Mouse (Mus musculus): ENCODE results near the gene Tspan5.

Tspan5 gene

DNA sequence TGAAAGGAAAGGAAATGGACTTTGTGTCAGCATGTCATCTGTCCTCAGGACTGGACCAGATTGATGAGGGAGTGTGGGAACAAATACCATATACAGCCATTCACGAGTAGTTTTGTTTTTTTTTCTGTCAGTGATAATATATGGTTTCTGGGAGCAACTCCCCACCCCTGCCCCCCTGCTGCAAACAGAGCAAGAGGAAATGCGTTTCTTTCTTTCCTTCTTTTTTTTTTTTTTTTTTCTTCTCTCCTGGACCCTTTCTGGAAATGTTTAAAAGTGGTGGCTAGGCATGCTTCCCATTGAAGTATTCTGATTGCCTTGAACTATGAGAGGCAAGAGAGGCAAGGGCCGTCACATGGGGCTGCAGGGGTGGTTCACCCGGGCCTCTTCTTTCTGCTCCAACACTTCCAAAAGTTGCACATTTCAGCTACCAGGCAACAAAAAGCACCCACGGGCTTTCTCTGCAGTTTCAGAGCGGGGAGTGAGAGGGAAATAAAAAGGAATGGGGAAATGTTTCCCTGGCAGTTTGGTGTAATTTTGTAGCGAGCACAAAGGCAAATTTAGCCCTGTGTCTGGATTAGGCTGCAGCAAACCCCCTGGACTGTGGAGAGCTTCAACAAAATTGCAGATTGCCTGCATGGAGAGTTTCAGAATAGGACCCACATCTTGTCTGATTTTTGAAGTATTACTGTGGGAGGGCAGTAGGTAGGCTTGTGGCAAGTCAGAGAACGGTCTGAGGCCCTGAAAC lies 2.2 kb downstream of the Tspan5 start:
- no peak for DNase-seq

DNA sequence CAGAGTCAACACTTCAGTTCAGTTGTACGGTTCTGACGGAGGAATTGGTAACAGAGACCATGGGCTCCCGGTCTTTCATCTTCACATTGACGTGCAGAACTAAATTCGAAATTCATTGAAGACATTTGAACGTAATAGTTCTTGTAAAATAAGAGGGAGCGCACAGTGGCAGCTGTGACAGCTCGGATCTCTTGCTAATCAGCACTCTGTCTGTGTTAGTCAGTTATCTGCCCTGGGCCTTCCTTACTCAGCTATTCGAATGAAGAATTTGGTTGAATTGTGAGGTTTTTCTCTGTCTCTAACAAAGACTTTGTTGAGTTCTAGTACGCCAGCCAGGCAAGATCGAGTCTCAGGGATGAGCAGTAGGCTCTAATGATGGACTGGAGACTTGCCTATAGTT lies 3.1 kb downstream of the Tspan5 start:
- no peak for DNase-seq

DNA sequence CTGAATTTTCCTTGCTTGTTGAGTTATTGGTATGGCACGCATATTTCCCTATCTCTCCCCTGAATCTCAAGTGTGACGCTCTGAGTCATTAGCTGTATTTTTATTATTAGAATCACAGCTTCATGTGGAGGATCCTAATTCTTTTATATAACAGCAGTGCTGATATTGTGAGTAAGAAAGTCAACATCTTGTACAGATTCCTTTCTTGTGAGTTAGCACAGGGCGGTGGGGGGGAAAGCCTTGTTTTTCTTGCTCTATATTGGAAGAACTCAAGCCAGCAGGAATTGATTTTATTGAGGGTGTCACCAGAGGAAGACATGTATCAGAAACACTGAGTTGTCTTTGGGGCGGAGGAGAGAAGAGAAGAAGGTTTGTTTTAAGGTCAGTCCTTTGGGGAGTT lies 3.6 kb downstream of the Tspan5 start:
- DNase-seq, result no peak

DNA sequence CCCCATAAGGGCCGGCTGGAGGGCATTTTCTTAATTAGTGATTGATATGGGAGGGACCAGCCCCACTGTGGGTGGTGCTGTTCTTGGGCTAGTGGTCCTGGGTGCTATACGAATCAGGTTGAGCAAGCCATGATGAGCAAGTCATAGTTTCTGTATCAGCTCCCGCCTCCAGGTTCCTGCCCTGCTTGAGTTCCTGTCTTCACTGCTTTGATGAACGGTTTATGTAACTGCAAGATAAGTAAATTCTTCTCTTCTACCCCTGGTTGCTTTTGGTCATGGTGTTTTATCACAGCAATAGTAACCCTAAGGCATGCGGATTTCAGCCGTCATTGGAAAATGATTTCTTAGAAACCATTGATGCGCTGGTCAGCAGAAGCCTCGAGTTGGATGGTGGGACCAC lies 4.6 kb downstream of the Tspan5 start:
- DNase-seq, result no peak

DNA sequence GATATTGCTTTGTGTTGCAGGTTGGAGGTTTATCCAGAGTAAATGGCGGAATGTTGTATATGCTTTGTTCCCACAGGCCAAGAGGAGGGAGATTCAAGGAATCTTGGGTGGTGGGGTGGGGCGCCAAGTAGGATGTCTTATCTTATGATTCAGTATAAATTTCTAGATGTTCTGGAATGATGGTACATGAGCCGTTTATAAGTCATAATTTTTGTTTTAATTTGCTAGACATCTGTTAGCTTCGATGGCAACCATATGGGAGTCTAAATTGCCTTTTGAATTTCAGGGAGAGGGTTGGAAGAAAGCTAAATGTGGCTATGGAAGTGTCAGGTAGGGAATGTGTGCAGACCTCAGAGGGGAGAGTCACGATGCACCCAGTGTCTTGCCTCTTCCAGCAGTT lies 5.0 kb downstream of the Tspan5 start:
- no peak for DNase-seq

DNA sequence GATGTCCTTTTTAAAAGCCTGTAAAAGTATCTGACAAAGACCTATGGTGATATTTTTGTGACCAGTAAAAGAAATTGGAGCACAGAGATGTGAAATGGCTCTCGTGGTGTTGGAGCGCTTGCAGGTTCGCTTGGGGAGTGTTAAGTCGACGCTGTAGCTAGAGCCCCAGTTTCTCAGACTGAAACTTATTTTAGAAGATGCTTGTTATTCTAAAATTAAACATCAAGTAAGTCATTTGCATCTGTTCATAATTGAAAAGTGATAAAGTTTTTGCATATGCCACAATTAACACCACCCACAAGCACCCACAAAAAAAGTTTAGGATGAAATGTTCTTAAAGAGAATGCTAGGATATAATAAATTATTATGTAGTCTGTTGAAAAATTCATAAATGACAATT lies 6.0 kb downstream of the Tspan5 start:
- DNase-seq, result no peak

DNA sequence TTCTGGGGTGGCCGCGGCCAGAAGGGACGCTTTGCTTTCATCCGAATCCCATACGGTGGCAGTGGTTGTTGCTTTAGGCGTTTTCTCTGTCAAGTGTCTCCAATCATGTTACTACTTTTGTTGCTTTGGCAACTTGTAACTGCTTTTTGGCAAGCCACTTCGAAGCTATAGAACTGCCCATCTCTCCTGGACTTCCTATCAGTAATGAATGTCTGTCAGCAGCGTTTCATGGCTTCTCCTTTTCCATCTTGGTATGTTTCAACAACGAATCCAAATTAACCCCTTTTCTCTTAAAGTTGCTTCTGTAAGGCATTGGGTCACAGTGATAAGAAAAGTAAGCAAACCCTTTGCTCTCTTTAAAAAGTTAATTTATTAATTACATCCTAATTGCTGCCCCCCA lies 7.7 kb downstream of the Tspan5 start:
- no peak for DNase-seq

DNA sequence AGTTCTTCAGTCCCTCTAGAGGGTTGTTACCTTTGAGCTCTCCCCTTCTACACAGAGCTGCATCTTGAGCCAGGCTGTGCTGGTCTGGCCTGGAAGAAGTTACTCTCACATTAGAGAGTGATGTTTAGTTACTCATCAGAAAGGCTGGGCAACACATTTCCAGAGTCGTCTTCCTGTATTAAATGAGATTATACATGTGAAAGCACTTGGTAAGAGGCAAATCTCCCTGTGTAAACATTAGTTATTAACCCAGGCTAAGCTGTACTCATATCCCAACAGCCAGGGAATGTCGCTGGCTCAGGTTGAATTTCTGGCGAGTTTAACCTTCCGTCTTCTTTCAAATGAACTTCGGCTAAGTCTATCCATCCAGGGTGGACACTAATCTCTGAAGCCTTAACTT lies 9.3 kb downstream of the Tspan5 start:
- DNase-seq, result no peak

DNA sequence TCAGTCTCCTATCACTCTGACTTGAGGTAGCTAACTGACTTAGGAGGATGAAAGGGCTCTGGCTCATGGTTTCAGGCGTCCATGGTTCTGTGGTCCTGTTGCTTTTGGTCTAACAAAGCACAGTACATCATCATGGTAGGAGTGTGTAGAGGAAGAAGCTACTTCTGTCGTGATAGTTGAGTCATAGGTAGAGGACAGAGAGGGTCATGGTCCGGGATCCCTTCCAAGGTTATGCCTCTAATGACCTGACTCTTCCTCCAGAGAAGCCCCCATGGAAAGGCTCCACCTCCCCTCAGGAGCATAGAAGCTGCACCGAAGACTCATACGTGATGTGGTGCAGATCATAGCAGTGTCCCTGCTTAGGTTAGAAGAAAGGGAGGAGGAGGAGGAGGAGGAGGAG lies 10.1 kb downstream of the Tspan5 start:
- DNase-seq, result no peak

DNA sequence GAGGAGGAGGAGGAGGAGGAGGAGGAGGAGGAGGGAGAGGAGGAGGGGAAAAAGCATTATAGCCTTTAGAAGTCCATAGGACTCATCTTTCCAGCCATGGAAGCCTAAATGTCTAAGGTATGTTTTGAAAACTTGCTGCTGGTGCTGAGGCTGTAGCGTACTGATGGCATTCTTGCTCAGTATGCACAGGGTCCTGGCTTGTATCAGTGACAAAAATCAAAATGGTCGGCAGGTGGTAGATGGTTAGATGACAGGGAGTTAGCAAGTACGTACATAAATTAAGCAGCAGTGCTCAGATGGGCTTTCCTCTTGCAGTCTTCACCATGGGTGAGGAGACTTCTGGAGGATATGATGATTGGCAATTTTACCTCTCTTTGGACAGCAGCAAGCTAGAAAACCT lies 10.8 kb downstream of the Tspan5 start:
- DNase-seq, result no peak

DNA sequence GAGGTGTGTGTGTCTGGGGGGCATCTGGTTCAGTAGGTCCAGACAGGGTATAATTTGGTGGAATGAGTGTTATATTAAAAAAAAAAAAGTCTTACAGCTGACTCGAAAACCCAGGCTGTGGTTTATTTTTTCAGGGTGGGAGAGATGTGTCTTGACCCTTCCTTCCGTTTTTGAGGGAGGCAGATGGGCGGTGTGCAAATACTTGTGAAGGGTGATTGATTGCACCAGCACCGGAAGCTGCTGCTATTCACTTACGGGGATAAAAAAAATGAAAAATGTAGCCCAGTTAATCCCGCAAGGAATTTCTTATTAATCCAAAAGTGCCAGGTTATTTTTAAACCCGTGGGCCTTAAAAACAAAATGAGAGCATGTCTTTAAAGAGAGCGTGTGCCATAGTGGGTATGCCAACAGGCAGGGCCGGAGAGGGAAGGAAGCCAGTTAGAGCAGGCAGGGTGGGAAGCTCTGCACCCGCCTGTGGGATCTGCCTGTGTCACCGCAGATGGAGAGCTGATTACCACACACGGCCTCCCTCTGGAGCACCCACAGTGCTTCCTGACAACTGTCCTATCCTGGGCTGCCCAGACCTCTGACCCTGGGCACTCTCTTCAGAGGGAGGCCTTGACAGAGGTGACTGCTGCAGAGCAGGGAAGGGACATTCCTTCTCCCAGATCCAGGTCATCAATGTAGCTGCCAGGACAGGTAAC lies 11.3 kb downstream of the Tspan5 start:
- DNase-seq, result peak; percentile 93

DNA sequence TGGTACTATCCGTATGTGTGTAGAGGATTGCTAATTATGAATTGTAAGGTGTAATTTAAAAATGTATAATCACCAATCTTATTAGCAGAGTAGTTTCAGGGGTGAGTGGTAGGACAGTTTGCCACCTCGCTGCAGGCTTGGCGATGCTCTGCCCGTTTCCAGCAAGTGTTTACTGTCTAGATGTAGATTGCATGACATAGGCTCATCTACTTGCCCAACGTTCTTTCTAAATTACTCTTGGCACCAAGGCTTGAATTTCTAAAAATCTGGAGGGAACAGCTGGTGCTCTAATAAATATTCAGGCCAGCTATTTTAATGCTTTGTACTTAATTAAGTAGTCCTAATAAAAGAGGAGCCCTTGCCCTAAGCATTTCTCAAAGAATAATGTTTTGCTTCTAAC lies 12.3 kb downstream of the Tspan5 start:
- no peak for DNase-seq

DNA sequence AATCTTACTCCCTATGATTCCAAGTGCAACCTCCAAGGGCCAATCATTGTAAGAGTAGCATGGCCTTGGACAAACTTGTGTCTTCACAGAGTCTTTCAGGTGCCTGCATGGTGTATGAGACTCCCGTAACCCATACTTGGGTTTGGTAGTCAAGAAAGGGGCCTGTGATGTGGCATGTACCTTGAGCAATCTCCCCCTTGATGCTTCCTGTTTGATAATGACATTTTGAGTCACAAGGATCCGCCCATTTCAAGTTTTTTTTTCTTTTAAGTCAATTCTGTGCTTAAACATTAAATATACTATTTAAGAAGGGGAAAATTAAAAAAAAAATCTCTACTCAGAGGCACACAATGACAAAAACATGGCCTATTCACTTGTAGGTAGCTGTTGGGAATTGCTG lies 15.3 kb downstream of the Tspan5 start:
- no peak for DNase-seq

DNA sequence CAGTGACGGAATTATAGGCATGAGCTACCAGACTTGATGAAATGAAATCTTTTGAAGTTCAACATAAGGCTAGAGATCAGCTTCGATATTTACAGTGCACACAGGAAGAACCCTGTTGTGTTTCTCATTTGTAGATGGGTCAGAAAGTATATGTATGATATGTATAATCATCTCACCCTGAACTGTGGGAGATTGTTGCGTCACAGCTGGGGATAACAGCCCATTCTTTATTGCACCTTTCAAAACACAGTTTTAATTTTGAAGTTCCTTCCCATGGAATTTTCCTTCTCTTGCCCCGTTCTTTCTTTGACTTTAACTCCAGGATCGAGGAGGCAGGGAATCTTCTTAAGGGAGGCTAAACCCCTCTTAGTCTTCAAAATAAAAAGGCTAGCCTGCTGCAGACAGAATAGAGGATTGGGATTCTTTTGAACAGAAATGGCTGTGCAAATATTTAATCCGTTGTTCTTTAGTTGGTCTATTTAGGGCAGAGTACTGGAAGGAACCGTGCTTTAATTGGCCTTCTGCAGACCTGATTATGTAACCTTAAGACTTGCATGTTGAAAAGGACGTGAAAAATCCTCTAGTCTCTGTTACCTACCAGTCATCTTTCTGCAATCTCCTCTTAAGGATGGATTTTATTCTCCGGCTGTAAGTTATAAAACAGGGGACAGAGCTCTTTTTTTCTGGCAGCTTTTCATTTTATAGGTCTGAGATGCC lies 18.1 kb downstream of the Tspan5 start:
- DNase-seq, result no peak

DNA sequence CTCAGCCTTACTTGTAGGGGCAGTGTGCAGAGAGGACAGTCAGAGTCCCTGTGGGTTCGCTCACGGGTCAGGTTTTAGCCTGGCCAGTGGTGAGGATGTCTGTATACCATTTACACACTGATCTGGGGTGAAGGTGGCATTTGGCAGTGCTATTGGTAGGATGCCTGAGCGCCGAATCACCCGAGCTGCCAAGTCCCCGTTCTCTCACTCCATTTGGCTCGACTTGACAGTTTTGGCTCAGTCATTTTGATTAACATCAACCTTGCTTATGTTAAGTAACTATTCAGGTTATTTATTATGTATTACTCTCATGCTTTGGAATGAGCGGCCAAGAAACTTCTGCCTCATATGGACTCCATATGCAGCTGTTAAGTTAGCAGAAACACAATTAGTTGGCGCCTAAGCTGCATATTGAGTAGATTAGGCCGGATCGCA lies 18.7 kb downstream of the Tspan5 start:
- DNase-seq, result no peak

DNA sequence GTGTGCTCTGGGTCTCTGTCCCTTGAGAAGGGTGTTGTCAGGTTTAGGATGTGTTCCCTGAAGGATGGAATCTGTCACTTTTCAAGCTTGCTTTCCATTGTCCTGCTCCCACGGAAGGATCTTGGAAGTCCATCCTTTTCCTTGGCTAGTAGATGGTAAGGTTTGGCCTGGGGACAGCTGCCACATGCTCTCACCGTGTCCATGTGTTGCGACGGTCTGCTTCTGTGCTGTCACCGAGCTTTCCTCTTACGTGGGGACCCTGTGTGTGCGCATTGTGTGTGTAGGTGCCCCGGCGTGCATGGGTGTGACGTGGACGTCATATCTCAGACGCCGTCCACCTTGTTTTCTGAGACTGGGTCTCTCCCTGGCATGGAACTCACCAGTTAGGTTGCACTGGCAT lies 19.5 kb downstream of the Tspan5 start:
- DNase-seq, result no peak

DNA sequence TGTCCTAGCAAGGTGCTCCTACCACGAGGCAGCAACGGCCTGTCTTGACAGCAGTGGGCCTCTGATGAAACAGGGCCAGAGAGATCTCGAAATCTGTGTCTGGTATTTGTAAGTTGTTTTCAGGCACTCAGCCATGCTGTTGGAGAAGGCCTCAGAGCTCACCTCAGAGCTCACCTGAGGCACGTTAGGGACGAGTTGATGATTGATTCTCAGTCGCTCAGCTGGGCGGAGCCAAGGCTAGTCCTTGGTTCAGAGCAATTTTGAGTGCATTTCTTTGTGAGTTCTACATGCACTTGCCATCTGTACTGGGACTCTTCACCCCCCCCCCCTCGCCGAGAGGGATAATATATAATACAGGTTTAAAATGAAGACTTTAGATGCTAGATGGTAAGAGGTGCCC lies 21.9 kb downstream of the Tspan5 start:
- DNase-seq, result no peak

DNA sequence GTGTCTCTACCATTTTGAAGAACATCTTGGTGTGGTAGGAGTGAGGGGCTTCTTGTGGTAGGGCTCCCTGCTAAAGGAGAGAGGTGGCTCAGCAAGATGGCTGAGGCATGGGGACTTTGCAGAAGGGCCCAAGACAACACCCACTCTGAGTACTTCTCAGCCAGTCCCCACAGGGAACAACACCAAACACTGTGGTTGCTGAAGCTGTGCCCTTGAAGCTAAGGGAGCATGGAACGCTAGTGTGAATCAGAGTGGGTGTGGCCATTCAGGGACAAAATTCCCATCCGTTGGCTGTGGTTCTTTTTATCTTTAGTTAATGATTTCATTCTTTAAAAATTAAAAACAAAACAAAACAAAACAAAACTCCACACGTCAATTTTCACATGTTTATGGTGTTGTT lies 22.8 kb downstream of the Tspan5 start:
- DNase-seq, result no peak

DNA sequence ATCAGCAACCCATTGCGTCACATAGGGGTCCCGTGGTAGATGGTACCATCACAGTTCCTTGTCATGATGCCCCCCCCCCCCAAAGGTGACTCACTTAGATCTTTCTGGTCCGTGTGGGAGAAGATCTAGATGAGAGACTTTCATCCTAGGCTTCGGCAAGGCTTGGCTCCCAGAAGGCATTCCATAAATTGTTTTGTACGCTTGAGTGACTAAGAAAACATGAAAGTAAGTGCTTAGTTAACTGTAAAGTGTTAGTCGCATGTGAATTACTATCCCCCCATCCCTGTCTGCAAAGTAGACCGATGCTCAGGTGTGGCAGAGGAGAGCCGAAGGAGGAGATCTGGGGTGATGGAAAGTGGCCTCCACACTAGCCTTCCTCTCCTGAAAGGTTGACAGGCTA lies 25.0 kb downstream of the Tspan5 start:
- no peak for DNase-seq

DNA sequence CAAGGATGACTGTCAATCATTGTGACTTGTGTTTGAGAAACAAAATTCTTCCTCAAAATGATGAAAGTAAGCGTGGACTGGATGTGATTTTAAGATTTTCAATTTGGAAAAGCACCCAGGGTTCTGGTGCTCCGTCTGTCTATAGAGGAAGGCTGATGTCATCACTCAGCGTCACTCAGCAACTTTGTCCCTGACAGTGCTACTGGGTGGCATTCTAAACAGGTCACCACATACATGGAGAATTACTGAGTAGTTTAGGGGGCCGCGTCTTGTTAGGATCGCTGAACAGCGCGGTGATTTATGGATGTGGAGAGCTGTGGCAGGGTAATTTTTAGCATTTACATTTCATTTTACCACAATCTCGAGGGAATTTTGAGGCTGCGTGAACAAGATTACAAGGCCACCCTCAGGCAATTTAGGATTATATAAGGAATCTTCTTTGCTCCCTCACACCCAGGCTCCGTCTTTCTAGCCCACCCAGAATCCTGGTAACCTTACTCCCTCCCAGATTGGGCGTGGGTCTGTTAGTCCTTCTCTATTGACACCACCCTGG lies 26.6 kb downstream of the Tspan5 start:
- DNase-seq, result no peak

DNA sequence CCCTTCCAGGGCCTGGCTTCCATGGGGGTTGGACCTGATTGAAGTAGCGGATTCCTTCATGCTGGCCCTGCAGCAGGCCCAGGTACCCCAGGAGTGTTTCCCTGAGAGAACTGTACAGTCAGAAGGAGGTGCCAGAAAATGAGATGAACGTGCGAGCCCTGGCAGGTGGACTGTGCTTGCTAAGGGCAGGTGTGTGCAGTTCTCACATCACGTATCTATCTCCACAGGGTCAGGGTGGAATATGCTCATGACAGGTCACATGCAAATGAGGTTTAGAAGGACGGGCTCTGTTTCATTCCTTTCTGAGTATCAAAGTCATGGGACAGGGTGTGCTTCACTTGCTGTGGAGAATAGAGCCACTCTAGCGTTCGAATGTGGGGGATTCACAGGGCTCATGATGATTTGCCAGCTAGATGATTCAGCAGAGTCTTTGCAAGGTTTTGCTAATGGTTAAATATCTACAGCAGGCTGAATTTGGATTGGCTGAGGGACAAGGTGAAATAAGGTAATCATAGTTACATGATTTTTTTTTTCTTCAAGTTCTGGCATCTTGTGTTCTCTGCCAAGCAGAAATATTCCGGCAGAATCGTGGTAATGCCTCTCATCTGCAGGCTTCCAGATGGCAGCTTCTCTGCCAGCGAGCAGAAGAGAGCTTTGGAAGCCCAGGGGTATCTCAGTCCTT lies 28.8 kb downstream of the Tspan5 start:
- DNase-seq, result peak; percentile 74

DNA sequence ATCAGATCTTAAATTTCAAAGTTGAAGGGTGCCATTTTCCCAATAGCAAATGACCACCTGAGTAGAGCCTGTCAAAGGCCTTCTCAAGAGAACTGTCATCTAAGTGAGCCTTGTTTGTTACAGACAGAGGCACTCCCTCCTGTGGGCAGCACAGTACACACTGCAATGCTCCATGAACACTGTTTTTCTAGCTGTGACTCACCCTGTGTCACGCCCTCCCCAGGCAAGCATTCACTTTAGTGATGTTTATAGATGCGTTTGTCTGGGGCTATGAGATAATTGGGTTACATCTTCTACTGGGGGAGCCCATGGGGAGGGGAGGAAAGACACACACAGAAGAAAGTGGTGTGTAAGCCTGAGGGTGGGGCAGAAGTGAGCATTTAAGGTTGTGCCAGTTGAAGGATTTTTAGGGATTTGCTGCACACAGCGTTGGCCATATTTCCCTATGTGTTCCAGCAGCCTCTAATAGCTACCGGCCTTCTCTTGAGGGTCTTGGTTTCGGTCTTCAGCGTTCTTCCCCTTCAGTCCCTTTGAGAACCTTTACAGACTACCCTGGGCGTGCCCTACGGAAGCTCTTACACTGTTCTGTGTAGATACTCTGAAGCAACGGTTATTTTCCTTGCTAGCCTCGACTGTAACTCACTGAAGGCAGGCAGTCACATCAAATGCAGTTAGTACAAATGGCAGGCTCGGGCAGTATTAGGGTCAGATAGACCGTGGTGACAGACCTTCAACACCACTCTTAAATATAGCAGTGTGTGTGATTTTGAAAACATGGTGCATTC lies 29.7 kb downstream of the Tspan5 start:
- peak; percentile 73 for DNase-seq

All from heart, adult 11 months (tissue).